Mouse (Mus musculus): Measurements from ENCODE around the gene Nectin2.
"Not testable (repeated sequence)": the region's sequence is repeated elsewhere in the genome, so short reads cannot be mapped to it uniquely, and the experiment has no call there.

Gene Nectin2

DNA sequence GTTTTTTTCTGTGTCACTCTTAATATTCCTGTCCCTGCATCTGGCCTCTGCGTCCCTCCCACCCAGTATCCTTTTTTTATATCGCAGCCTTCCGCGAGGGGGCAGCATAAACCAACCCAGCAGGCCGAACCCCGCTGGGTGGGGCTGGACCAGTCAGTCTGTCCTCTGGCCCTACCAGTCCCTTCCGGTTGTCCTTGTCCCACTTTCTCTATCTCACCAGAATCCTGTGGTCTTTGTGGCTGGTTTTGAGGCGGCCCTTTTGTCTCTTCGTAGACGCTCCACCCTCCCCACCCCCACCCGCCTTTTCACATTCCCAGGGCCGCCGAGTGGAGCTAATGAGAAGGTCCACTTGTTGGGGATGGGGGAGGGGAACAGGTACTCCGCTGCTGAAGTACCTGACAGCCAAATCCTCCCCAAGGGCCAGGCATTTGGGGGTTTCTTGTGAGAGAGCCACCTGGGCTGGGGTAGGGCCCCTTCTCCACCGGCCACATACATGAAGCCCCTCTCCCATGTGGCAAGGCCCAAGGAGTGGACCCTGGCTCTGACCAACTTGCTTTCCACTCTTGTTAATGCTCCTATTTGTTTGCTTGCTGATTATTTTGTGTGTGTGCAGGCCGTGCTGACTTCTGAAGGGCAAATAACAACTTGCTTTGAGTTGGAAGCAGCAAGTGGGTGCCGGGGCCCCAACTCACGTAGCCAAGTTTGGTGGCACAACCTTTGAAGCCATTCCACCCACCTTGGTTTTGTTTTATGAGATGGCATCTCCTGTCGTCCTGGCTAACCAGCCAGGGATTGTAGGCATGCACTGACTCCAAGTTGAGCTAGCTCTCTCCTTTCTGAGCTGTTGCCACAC, at the start of gene Nectin2:
Nectin2 (minus strand) TSS at position 267 of the 853 bp plus-strand sequence.
- DNase-seq (ENCODE audit: low spot score in 2 of 2): peak; percentile 53 to 79

DNA sequence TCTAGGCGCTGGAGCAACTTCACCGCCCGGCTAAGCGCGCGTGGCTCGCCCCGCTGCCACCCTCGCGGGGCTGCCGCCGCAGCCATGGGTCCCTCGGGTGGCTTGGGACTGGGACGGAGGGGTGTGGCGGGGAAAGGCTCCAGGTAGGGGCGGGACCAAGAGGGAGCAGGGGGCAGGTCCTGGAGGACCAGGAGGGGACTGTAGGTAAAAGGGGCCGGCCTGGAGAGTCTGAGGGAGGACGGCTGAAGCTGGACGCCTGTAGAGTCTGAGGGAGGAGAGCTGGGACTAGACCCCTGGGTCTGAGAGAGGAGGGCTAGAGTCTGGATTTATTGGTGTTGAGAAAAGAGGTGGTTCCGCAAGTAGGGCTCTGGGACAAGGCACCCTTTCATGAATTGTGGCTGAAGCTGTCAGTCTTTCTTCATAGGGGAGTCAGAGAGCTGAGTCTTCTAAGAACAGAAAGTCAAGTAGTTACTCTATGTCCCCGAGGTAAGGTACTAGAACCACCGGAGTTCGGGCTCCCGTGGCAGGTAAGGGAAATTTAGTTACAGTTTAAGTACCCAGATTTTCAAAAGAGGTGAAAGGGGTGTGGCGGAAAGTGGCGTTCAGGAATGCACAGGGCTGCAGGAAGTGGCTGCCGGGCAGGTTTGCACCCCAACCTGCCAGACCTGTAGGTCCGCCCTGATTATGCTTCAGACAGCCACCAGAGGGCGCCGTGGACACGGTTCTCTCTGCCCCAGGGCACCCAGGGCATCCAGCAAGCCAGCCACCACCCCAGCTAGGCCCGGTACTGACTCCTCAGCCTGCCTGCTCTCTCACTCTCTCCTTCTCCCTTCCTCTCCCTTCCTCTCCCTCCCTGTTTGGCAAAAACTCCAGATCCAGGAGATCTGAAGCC, 46.7 kb upstream of the Nectin2 start, which contains the start of gene Cblc:
Cblc (minus strand) TSS at position 113 of the 892 bp plus-strand sequence.
- DNase-seq (ENCODE audit: low spot score in 2 of 2): peak; percentile 74 to 89

DNA sequence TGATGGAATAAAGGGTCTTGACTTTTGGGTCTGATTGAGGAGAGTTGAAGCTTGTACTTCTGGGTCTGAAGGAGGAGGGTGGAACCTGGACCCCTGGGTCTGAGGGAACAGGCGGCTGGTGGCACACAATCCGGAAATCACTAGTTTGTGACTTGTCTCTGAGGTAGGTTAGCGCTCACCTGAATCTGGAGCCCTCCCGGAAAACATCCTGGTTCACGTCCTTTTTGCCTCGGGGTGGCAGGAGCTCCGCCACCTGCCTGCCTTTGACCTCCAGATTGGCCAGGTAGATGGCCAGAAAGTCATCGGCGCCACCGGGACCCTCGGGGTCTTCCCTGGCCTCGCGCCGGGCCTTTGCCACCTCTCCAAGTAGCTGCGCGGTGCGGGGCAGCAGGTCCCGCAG, 46.0 kb upstream of the Nectin2 start:
- no peak for DNase-seq (ENCODE audit: low spot score in 2 of 2)

GRCm38 (mm10) chr7:19795236-19795635, 45.0 kb upstream of the Nectin2 start:
- DNase-seq (ENCODE audit: low spot score in 2 of 2): no peak

DNA sequence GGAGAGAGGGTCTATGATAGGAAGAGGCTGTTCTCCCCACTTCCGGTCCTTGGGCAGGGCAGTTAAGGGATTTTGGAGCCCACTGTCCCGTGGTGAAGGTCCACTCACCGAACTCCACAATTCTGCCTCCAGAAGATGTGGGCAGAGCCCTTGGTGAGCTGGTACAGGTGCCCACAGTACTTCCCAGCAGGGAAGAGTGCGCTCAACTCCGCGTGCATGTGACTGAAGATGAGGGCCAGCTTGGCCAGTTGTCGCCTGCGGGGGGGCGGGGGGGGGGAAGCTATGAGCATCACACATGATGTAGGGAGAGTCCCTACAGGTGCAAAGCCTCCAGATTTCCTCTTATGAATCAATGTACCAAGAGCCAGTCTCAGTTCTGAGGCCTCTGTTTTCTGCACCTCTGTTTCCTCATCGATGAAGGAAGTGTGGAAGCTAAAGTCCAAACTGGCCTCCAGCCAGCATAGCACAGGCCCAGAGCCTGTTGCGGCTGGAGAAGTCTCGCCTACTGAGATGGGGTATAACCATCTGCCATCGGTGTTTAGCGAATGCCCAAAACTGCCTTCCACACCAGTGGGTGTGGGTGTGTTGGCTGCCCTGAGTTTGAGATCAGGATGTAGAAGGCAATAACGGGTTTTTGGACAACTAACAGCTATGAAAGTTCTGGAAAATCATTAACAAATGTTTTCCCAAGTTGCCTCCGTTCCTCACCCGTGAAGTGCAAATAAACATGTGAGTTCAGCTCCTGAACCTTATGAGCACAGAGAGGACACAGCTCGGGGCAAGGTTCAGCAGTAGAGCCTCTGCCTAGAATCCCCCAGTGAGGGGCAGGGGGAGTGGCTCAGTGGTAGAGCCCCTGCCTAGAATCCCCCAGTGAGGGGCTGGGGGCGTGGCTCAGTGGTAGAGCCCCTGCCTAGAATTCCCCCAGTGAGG, 42.7 kb upstream of the Nectin2 start:
- DNase-seq (ENCODE audit: low spot score in 2 of 2): no peak

GRCm38 (mm10) chr7:19791504-19791903, 41.2 kb upstream of the Nectin2 start:
- DNase-seq (ENCODE audit: low spot score in 2 of 2): not testable (repeated sequence)

- peak; percentile 86 to 93 for DNase-seq (ENCODE audit: low spot score in 2 of 2)
Measured at GRCm38 (mm10) chr7:19789904-19790347, 39.6 kb upstream of the Nectin2 start.

- DNase-seq (ENCODE audit: low spot score in 2 of 2): no peak
Measured at GRCm38 (mm10) chr7:19785874-19786458, 35.7 kb upstream of the Nectin2 start.

DNA sequence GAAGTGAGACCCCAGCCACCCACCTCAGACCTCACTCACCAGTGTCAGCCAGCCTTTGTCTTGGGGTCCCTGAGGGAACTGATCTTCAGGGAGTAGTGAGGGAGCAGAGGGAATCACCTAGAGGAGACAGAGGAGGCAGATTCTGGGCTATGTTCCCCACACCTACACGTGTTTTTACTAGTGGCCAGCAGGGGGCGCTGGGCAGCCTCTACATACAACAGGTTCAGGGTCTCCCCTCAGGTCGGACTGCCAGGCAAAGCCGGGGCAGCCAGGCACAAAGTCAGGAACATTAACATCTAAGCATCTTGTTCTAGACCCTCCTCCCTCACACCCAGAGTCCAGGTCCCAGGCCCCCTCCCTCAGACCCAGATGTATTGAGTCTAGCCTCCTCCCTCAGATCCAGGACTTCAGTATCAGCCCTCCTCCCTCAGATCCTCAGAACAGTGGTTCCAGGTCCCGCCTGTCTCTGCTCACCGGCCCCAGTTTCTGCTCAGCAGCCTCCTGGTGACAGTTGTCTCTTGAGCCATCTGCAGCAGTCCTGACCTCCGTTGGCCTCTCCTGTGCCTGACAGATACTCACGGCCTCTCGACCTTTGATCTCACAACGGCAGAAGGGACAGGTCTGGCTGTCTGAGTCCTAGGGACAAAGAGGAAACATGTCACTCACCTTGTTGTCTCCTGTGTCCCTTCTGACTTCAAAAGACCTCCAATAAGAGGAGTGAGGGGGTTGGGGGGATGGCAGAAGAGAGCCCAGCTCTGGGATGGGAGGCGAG, 34.7 kb upstream of the Nectin2 start:
- peak in 1 of 2 experiments; percentile 45 for DNase-seq (ENCODE audit: low spot score in 2 of 2)

GRCm38 (mm10) chr7:19783630-19784029, 33.3 kb upstream of the Nectin2 start:
- no peak for DNase-seq (ENCODE audit: low spot score in 2 of 2)

GRCm38 (mm10) chr7:19782645-19783044, 32.4 kb upstream of the Nectin2 start:
- peak in 1 of 2 experiments; percentile 45 for DNase-seq (ENCODE audit: low spot score in 2 of 2)

GRCm38 (mm10) chr7:19781741-19782140, 31.5 kb upstream of the Nectin2 start:
- DNase-seq (ENCODE audit: low spot score in 2 of 2): no peak

- DNase-seq (ENCODE audit: low spot score in 2 of 2): no peak
Measured at GRCm38 (mm10) chr7:19779903-19780302, 29.6 kb upstream of the Nectin2 start.

GRCm38 (mm10) chr7:19778645-19779044, 28.4 kb upstream of the Nectin2 start:
- DNase-seq (ENCODE audit: low spot score in 2 of 2): no peak

GRCm38 (mm10) chr7:19777049-19777723, 26.9 kb upstream of the Nectin2 start:
- DNase-seq (ENCODE audit: low spot score in 2 of 2): no peak

GRCm38 (mm10) chr7:19771682-19772081, 21.4 kb upstream of the Nectin2 start:
- DNase-seq (ENCODE audit: low spot score in 2 of 2): no peak

DNA sequence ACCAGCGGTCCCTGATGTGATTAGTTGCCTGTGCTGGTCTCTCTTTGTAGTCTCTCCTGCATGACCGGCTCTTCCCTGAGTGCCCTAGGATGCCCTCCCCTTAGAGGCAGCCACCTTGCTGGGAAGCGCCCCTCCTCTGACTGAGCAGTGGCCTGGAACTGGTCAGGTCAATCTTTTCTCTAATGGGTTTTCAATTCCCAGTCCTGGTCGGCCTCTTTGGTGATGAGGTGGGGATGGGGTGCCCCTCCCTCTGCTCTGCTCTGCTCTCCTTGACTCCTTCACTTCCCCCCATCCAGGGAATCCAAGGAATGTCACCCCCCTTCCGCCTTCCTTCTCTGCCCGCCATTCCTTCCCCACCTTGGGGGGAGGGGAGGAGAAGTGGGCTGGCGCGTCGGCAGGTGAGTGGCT, 20.7 kb upstream of the Nectin2 start, which contains the start of gene Bcam:
Bcam (minus strand) TSS at position 33 of the 408 bp plus-strand sequence.
- no peak for DNase-seq (ENCODE audit: low spot score in 2 of 2)

DNA sequence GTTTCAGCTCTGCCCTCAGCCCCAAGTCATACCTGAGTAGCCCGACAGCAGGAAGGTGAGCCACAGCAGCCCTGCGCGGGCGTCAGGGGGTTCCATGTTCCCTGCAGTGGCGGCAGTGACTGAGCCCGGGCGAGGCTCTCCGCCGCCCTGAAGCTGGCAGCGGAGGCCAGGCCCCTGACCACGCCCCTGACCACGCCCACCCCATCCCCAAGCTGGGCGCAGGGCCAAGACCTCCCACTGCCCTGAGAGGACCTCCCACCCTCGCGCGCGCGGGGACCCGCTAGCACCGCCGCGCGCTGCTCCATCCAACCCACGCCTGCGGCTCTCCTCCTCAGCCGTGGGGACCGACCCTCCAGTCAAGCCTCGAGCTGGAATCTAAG, 20.1 kb upstream of the Nectin2 start:
- DNase-seq (ENCODE audit: low spot score in 2 of 2): peak in 1 of 2 experiments; percentile 72

All from spleen, postnatal 10 days (tissue).